Mouse (Mus musculus) cerebellum, postnatal 36 days (tissue): ENCODE results near the gene Atp6v0c.

Experiments
- DNase-seq, 2 experiments: peaks; one replicate each; pipeline ENCODE4 v3.0.0; 2021 to 2022; ENCODE audit warnings: mixed read lengths in 2 of 2

Atp6v0c gene

DNA sequence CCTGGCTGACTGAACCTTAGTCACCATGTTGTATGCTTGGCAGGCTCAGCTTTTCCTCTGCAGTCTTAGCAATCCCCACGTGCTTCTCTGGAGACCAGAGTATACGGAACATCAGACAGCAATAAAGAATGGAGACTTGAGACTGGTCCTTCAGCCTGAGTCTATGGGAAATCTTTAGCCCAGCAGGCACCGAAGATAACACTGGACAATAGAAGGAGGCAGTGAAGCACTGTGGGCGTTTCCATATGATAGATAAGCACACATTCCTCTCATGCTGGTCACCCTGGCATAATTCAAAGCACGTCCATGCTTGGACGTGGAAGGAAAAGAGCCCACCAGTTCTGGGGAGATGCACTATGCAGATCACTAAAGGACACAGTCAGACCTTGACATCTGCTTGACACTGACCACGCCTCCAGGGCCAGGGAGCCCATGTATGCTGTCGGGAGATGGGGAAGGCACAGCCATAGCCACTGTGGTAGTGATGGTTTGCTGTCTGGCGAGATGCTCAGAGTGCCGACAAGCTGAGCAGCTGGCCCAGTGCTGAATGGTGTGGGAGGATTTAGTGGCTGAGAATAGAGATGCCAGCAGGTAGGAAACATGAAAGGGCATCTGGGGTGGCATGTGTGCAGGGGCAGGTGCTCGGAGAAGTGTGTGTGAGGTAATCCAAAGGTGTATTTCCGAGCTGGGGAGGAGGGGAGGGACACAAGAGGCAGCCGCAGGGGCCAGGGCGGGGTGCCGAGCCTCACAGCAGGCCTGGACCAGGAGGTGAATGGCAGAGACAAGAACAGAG, 27.7 kb upstream of the Atp6v0c start:
- peak in 1 of 2 experiments; percentile 38 for DNase-seq

DNA sequence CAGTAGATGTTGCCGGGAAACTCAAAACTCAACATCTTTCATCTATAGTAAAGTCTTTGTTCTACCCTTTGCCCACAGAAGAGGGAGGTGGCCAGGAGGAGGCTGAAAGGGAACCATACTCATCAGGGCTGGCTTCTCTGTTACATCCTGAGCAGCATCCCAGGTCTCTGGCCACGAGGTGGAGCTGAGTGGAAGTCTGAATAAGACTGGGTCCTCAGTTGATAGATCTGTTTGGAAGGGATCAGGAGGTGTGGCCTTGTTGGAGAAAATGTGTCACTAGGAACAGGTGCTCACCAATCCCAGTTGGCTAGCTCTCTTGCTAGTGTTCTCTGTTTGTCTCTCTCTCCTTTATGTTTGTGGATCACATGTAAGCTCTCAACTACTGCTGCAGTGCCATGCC, 25.8 kb upstream of the Atp6v0c start:
- no peak for DNase-seq

DNA sequence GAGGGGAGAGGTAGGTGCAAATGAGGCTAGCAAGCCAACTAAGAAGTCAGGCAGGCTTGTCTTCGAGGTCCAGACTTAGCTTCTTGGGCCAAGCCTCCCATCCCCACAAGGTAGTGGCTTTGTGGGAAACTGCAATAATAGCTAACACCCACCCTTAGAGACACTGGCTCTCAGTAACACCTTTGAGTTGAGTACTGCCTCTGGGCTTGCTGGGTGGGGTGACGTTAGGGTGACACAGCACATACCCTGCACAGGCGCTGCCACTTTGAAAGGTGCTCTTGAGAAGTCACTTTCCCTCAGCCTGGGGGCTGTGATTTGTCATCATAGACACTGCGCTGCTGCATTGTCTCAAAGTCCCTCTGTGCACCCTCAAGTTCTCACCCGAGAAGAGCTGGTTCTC, 24.3 kb upstream of the Atp6v0c start:
- no peak for DNase-seq

DNA sequence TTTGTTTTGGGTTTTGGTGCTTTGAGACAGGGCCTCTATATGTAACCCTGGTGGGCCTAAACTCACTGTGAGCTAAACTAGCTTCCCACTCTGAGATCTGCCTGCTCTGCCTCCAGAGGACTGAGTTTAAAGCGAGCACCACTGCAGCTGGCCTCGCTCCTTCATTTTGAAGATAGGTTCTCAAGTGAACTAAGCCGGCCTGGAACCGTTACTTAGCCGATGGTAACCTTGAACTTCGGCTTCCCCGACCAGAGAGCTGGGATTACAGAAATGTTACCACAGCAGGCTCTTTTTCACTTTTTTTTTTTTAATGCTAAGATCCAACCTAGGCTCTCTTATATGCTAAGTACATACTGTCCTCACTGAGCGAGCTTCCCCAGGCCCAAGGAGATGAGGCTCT, 23.8 kb upstream of the Atp6v0c start:
- no peak for DNase-seq

DNA sequence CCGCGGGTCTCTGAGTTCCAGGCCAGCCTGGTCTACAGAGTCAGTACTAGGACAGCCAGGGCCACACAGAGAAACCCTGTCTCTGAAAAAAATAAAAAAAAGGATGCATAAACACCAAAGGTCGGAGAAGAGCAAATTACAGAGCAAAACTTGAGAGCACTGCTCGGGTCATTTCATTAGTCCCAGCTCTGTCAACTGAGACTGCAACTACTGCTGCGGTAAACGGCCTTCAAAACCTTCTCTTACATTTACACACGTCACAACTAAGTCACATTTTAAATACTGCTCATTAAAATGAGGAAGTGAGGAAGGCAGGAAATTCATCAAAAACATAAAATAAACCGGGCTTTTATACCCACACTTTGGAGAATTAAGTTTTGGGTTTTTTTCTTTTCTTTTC, 23.3 kb upstream of the Atp6v0c start:
- no peak for DNase-seq

DNA sequence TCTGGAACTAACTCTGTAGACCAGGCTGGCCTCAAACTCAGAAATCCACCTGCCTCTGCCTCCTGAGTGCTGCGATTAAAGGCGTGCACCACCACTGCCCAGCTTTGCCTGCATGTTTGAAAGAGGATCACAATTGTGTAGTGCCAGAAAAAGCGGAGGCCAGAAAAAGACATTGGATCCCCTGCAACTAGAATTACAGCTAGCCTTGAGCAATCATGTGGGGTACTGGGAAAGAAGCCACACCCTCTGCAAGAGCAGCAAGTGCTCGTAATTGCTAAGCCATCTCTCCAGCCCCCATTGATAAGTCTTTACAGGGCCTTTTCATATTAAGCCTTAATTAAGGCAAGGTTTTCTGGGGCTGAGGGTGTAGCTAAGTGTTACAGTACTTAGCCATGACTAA, 22.0 kb upstream of the Atp6v0c start:
- DNase-seq = no peak

DNA sequence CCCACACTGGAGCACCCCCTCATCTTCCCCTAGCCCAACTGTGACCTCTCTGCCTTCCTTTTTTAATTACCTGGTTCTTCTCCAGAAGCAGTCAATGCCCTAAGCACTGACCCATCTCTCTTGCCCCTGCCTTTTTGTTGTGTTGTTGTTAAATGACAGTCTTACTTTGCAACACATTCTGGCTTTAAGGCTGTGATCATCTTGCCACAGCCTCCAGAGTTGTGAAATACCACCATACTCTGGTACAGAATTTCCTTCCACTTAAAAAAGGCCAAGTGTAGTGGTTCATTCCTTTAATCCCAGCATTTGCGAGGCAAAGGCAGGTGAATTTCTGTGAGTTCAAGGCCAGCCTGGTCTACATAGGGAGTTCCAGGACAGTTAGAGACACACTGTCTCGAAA, 21.4 kb upstream of the Atp6v0c start:
- no peak for DNase-seq

DNA sequence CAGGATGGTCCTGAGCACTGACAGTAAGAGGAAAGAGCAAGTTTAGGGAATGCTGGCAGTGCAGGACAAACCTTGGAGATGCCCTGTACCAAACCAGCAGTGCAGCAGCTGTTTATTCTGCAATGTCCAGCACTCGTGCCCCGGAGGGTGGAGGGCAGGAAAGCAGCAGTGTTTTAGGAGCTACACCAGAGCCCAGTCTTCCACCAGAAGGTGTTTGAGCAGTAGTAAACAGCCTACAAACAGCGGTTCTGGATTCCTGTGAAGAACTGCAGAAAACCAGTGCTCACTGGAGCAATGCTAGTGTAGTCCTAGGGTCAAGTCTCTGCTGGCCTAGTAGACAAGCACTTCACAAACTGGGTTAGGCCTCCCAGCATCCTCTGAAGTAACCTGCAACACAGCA, 4.8 kb upstream of the Atp6v0c start:
- DNase-seq = no peak

DNA sequence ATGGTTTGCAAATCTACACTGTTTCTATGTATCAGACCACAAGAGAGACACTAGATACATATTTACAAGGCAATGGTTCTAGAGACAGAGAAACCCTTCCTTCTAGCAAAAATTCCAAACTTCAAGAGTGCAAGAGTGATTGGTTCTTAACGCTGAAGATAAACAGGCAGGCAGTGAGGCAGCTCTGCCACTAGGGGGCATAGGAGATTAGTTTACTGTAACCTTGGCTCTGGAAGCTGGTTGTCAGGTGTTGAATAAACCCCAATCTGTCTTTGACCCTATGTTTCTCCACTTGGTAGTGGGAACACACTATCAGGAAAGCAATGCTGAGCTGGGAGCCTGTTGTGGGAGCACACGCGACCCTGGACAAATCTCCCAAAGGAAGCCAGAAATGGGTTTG, 3.9 kb upstream of the Atp6v0c start:
- DNase-seq = peak; percentile 75 to 80

DNA sequence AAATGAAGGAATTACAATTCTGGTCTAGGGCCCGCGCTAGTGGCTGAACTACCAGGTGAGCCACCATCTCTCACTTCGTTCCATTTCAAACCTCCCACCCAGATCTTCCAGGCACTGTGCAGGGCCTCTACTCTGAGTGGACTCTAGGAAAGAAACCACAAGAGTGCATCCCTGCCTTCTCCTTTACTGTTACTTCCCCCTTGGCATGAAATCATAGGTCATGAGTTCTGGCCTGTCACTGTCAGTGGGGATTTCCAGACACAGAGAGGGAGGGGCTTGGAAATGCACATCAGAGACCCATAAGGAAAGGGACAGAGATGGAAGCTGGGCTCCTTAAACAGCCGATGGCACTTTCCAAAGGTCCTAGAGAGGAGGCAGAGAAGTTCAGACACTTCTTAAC, 2.2 kb upstream of the Atp6v0c start:
- no peak for DNase-seq

DNA sequence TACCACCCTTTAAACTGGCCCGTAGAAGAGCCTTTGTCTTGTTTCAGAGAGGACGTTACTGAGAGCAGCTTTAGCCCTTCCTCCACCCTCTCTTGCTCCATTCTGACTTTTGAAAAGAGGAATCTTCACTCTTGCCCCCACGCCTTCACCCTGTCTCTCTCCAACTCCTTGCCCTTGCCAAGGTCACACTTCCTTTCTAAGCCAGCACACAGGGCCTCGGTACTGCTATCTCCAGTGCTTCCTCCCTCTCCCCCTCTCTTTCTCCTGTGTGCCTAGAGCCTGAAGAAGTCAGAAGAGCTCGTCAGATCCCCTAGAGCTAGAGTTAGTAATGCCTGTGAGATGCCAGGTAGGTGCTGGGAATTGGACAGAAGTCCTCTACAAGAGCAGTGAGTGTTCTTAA, 1.2 kb upstream of the Atp6v0c start:
- DNase-seq = no peak

DNA sequence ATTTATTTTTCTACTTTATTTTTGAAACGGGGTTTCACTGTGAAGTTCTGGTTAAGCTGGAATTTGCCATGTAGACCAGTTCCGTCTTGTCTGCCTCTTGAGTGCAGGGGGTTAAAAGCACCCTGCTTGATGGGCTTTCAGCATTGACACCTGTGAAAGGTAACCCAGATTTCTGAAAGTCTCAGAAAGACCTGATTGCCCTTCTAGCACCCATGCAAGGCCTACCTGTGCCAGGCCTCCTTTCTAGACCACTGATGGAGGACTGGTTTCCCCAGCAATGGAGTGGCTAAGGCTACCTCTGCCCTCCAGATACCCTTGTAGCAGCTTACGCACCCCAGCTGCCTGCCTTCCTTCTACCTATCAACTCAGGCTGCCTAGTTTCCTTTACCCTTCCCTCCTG, 623 bp upstream of the Atp6v0c start:
- DNase-seq = no peak

DNA sequence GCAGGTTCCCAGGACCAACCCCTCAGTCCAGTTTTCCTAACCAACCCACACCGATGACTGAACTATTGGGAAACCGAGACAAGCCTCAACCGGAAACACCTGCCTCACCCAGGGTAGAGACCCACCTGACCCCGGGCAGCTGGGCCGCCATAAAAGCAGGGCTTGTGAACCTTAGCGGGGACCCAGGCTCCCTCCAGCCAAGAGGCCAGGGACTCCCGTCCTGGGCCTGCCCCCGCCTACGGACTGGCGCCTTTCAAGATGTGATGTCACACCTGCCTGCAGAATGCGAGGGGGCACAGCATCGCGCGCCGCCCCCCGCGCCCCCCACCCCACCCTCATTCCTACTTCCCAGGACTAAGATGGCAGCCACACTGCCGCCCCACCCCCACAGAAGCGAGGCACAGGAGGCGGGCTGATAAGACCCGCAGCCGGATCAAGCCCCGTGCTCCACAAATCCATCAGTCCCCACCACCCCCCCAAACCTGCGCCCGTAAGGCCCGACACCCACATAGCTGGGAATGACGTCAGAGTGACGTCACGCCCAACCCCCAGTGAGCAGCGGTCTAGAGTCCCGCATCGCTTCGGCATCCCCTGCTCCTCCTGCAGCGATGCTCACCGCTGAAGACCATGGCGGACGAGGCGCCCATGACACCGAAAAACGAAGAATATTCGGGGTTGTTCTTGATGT, 768 bp downstream of the Atp6v0c start:
- DNase-seq = peak; percentile 68 to 71

DNA sequence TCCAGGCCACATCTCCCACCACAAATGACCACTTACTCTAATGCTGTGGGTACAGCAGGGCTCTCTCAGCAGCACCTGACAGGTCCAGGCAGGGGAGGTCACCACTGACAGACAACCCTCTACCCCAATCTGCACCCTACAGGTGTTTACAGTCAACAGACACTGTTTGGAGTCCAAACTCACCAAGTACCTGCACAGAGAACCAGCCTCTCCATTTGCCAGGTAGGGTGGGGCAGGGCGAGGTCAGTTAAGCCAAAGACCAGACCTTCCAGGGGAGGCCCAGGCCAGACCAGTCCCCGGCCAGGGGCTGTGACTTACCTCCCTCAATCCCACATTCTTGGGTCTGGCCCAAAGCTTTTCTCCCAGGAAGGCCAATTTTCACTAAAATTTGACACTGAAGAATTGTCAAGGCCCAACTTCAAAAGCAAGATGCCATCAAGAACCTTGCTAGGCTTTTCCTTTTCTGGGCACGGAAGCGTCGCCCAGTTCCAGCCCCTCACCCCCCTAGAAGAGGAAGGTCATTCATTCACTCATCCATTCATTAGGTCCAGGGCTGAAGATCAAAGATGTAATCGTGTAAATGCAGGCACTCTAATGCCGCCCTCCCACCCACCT, 1.5 kb downstream of the Atp6v0c start:
- DNase-seq = no peak

DNA sequence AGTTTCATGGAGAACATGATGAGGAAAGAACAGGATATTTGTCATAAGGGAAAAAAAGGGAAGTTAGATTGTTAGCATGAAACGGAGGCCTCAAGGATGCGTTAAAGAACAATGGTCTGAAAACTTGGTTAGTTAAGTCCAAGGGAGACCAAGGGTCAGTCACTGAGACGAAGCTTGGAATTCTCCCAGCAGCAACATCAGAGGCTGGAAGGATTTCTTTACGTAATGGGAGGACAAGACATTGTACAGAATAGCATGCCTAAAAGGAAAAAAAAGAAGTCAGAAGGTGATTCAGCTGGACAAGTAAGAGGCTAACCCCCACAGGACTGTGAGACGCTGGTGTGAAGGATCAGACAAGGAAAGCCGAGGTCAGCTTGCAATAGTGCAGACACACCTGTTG, 2.4 kb downstream of the Atp6v0c start:
- DNase-seq = no peak

DNA sequence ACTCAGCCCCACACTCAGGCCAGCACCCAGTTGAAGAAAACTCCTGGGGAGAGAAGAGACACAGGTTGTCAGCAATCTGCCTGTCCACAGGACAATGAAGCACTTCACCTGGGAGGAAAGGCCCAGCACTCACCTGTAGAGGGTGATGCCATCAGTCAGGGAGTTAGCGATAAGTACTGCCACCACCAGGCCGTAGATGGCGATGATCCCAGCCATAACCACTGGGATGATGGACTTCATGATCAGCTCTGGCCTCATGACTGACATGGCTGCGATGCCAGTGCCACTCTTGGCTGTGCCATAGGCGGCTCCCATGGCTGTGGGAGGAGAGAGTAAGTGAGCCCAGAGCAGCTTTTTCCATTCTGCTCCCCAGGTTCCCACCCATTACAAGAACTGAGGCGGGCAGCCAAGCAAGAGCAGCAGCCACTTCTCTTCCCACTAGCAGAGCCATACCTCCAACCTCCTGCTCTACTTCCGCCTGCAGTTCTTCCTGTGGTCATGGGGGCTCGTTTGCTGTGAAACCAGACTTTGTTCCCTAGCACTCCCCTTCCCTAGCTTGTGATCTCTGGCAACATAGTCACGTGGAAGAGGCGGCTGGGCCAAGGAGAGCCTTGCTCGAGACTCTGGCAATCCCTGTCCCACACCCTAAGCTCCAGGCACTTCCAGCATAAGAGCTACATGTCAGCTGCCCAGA, 4.8 kb downstream of the Atp6v0c start:
- no peak for DNase-seq

DNA sequence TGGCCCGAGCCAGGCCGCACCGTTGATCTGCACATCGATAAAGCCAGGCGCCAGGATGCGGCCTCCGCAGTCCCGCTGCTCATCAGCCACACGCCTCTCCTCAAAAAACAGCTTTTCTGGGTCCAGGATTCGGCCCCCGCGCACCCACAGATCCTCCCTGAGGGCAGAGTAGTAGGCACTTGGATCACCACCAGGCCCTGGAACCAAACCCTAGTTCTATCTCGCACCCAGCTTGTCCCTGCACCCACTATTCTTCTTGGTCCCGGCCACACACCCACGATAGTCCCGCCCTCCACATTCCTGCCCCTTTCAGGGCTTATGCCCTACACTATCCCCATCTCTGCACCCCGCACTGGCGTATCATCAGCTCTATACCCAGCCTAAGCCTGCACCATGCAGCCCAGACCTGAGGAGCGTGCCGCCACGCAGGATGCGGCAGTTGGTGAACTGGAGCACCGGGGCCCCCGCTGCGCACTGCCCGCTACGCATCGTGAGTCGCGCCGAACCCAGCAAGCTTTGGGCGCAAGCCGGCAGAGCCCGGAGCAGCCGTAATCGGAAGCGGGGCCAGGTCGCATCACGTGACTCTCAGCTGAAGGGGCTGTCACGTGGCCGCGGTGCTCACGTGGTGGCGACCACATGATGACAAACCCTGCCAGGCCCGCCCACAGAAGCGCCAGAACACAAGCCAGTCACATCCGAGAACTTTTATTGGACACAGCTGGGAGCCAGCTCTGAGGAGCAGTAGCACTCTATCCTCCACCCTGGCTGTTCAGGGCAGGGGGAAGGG, 6.1 kb downstream of the Atp6v0c start, which contains the start of gene Amdhd2:
TSS of gene Amdhd2 (minus strand) at position 591 of the 787 bp plus-strand sequence.
- peak; percentile 95 for DNase-seq

DNA sequence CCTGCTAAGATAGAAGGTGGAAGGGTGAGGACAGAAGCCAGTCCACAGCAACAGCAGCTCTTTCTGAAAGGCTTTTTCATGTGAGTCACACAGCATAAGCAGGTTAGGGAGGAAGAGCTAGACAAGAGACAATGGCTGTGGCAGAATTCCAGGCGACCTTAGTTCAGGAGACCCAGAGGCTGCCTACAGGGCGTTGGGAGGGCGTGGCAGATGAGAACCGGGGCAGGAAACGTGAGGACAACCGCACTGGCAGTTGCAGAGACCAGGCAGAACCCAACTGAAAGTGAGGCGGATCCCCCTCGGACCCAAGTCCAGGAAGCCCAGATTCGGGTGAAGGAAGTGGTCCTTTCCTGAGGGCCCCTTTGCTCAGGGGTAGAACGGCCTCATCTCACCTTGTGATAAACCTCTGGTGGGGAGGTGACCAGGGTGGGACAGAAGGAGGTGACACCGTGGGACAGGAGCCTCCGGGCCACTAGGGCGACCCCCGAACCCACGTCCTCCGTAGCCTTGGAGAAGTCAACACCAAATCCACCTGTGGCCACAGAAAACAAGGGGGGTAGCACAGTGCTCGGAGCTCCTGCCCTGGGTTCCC, 6.8 kb downstream of the Atp6v0c start:
- no peak for DNase-seq

DNA sequence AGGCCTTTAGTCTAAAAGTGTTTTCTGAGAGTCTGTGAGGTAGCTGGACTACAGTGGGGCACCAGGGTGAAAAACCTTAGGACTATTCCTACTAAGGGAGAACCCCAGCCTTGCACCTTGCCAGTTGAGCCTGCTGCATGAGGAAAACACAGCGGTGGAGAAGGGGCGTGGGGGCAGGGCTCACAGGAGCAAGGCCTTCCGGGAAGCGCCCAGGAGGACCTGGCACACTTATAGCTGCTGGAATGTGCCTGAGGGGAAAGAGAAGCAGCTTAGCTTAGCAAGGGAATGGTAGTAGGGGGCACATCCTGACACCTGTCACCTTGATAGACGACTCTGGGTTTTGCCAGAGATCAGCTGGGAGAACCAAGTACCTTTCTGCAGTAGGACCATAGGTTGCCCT, 8.0 kb downstream of the Atp6v0c start:
- no peak for DNase-seq

DNA sequence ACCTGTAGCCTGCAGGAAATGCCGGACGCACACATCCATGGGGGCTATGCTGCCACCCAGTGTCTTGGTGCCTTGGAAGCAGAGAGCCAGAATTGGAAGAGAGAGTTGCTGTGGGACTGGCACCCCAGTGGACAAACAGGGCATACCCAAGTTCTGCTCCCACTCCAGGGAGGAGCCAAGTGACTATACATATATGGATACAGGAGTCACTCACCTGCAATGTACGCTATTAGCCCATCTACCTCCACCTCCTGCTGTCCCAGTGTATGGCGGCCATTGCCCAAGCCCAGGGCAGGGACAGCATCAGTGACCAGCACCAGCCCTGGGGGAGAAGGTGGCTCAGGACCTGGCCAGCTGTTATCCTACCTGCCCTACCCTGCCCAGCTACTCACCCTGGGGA, 12.0 kb downstream of the Atp6v0c start:
- DNase-seq = no peak

DNA sequence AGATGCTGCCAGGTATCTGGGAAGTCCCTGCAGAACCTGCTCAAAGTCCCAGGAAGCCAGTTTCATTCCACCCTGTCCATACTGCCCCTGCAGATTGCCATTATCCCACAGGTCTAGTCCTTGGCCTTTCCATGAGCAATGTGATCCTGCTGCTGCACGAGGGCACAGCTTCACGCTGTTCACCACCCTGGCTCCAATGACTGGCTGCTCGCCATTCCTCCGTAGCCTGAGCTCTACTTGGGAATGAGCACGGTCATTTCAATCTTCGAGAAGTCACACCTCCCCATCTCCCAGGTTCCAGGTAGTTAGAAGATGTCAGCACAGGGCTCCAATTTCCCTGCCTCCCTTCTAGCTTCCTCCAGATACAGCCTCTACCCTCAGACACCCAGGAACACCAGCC, 12.4 kb downstream of the Atp6v0c start:
- no peak for DNase-seq

DNA sequence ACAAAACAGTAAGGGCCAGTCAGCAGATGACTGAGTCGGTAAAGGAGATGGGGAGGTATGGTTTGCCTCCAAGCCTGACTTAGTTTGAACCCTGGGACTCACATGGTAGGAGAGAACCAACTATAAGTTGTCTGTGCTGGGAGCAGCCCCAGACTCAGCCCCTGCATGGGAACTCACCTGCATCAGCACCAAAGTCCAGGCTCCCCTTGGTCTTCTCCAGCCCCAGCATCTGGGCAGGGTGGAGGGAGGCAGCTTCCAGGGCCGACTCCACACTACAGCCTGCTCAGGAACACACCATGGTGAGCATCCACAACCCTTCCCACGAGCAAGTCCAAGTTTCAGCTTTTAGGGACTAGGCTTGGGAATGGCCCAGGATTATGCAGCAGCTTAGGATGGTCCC, 13.1 kb downstream of the Atp6v0c start:
- no peak for DNase-seq
